Mouse (Mus musculus): ENCODE results near the gene Ackr1.

Ackr1 gene

GRCm38 (mm10) chr1:173333312-173334253 is at the start of gene Ackr1:
Ackr1 (minus strand) TSS chr1:173333750.
- DNase-seq (ENCODE audit: low spot score), result no peak

DNA sequence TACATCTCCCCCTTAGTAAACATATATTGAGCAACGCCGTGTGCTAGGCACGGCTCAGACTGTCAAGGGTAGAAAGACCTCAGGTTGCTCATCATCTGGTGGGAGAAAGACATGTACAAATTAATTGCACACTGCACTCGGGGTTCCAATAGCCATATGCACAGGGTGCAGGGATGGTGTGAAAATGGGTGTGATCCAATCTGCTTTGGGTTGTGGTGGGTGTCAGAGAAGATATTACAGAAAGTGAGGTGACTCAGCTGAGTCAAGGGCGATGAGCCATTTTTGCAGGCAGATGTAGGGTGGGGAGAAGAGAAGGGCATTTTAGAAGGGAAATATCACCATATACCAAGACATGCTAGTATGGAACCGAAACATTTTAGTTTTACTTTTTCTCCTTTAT is 47.9 kb upstream of the Ackr1 start:
- no peak for DNase-seq (ENCODE audit: low spot score)

DNA sequence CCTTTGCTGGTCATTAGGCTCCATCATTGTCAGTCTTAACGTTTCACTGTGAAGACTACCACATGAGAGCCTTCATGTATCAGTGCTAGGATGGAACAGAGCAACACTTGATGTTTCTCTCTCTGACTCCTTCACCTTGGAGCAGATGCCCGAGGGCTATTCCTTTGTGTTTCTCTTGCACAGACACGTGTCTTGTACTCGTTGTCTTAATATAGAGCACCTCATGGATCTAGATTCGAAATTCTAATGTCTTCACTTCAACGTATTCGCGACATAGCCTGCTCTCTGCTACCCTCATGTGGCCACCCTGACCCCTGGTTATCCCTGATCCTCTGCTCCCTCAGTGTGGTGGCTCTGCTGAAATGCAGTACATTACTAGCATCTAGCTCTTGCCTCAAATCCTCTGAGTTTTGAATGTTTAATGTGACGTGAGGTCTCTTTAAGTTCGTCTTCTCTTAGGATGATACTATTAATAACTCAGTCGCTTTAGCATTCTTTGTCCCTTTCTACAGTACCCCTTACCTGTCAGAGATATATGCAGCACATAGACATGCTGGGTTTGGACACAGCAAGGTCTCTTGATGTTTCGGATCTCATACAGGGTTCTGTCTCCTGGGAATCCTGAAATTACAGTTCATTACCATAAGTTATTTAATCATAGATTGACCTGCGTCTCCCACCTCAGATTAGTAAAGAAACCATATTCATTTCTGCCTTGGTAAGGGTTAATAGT is 44.0 kb upstream of the Ackr1 start:
- no peak for DNase-seq (ENCODE audit: low spot score)

DNA sequence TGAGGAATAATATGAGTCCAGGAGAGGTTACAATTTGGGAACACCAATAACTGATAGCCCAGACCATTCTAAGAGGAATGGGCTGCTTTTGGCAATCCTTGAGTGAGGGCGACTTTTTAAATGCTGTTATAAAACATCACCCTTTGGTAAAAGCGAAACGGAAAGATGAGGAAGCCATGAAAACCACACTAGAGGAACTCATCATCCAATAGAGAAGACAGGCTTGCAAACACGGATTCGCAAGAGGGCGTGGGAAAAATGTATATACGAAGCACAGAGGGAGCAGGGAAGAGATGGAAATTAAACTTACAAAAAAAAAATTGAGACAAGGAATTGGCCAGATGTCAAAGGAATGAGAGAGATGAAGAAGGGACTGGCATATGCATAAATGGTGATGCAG is 40.5 kb upstream of the Ackr1 start:
- no peak for DNase-seq (ENCODE audit: low spot score)

GRCm38 (mm10) chr1:173371586-173371985 is 38.0 kb upstream of the Ackr1 start:
- no peak for DNase-seq (ENCODE audit: low spot score)

DNA sequence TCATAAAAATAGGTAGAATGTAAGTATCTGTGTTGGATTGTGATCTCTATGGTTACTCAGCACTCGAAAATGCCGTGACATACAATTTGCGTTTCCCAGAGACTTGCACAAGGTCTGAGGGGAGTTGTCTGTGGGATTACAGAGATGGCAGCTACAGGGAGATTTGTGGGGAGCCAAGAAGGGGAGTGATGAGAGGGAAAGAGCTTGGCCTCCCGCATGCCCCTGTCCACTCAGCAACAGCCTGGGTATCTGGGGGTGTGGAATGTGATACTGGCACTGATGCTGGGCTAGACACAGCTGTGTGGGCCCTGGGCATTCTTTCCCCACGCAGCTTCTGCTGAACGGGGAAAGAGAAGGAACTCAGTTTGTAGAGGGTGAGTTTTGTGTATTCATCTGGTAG is 36.9 kb upstream of the Ackr1 start:
- no peak for DNase-seq (ENCODE audit: low spot score)

GRCm38 (mm10) chr1:173369611-173370010 is 36.1 kb upstream of the Ackr1 start:
- DNase-seq (ENCODE audit: low spot score), result no peak

GRCm38 (mm10) chr1:173367356-173368046 is 34.0 kb upstream of the Ackr1 start, which contains the start of gene Cadm3:
Cadm3 (minus strand) TSS chr1:173367695.
- no peak for DNase-seq (ENCODE audit: low spot score)

GRCm38 (mm10) chr1:173366701-173367355 is 33.3 kb upstream of the Ackr1 start:
- DNase-seq (ENCODE audit: low spot score), result no peak

GRCm38 (mm10) chr1:173365970-173366409 is 32.4 kb upstream of the Ackr1 start:
- no peak for DNase-seq (ENCODE audit: low spot score)

DNA sequence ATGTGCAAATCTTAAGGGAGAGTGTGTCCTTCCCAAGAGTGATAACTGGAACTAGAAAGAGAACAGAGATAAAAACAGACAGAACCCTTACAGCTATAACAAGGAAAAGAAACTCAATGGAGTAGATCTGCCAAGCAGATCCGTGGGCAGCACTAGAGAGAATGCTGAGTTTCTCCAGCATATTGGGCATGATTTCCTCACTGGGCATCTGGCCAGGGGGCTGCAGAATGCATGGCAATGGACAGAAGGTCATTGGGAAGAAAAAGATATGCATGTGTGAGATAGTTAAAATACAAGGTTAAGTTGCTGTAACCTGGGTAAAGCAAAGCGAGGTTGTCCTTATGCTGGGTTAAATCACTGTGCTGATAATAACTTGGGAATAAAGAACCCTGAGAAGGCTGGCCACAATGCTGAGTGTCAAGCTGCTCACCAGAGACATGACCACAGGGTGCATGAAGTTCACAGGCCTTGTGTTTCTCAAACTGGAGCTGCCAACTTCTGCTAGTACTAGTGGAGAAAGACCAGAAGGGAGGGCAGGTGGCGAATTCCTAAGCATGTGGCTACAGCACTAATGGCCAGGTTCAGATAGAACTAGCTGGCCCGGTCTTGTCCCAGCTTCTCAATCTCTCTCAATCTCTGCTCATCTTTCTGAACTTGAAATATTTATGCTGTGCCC is 30.7 kb upstream of the Ackr1 start:
- DNase-seq (ENCODE audit: low spot score), result no peak

DNA sequence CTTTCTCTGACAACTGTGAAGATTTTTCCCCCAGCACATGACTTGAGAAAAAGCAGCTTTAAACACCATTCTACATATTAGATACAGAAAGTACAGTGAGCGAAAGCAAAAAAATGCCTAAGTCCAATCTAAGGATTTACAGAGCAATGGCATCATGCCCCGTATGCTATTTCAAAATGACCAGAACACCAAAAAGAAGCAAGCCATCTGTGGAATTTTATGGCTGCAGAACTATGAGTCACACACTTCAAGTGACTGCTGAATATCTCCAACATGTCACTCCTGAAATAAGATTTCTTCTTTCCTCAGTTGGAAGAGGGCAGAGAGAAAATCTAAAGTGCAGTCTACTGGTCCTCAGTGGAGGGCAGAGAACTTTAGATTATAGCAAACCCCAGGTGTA is 29.9 kb upstream of the Ackr1 start:
- DNase-seq (ENCODE audit: low spot score), result no peak

GRCm38 (mm10) chr1:173361651-173362050 is 28.1 kb upstream of the Ackr1 start:
- DNase-seq (ENCODE audit: low spot score), result peak; percentile 16

- DNase-seq (ENCODE audit: low spot score), result no peak
Observed at GRCm38 (mm10) chr1:173359590-173360290, 26.2 kb upstream of the Ackr1 start.

DNA sequence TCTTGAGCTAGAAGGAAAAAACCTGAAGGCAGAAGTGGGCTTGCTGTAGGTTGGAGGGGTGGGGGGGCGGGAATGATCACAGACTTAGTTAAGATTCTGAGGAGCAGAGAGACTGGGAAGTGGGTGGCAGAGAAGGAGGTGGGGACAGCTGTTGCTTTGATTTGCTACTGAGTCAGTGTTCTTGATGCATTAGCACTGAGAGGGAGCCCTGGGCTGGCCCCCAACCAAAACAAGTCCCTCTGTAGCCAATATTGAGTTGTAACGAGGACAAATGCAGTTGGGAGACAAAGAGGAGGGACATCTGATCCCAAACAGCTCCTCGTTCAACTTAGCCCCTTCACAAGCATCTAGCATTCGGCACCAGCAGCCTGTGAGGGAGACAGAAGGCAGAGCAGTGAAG is 24.2 kb upstream of the Ackr1 start:
- DNase-seq (ENCODE audit: low spot score), result no peak

DNA sequence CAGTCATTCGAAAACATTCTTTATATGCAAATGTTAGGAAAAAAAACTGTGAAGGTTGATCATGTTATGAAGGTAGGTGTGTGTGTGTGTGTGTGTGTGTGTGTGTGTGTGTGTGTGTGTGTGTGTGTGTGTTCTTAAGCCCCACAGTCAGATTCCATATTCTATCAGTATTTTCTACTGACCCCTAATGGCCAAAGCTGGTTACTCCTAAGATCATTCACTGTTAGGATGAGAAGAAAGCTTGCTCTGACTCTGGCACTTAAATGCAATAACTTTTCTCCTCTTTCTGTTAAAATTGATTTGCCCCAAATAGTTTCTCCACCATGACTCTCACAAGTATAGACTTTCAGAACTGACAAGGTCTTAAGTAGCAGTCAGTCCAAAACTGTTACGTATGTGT is 23.1 kb upstream of the Ackr1 start:
- no peak for DNase-seq (ENCODE audit: low spot score)

- no peak for DNase-seq (ENCODE audit: low spot score)
Observed at GRCm38 (mm10) chr1:173355107-173355846, 21.7 kb upstream of the Ackr1 start.

GRCm38 (mm10) chr1:173350372-173350957 is 16.9 kb upstream of the Ackr1 start, which contains the start of gene Aim2:
Aim2 (plus strand) TSS chr1:173350879.
- no peak for DNase-seq (ENCODE audit: low spot score)

DNA sequence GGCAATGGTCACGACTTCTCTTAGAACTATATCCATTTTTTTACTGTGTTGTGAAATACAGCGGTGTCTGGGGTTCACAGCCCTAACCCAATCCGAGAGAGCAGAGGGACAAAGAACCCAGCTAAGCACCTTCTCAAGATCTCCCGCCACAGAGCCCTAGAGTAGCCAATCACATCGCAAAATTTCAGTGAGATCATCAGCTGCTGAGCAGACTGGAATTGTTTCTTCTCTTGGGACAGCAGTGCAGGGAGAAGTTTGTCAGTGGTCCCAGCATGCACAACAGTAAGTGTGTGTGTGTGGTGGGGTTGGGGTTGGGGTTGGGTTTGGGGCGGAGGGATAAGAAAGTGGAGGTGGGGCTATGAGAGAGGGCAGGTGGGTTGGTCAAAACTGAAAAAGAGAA is 16.4 kb upstream of the Ackr1 start:
- peak; percentile 16 for DNase-seq (ENCODE audit: low spot score)
